Mouse (Mus musculus) heart, adult 2 months (tissue): Measurements from ENCODE around the gene Arid1a. TPM values are rescaled to one million over a fixed set of nuclear protein-coding genes. Genes with fewer than 3 reads are reported as not detected.

Experiments
- DNase-seq, 2 experiments: peaks; one replicate each; pipeline ENCODE4 v3.0.0; 2021
- H3K27ac ChIP-seq: fragments of 200-600 bp; 2 replicates; pipeline ENCODE4 v1.8.1; 2022
- H3K27me3 ChIP-seq: fragments of 200-500 bp; 2 replicates; pipeline ENCODE4 v1.6.1; 2012; ENCODE audit warnings: mild to moderate bottlenecking, low read length, inconsistent platforms, mixed read lengths; ENCODE audit not compliant: control insufficient read depth, insufficient read depth
- H3K36me3 ChIP-seq: fragments of 200-500 bp; 2 replicates; pipeline ENCODE4 v1.6.1; 2012; ENCODE audit warnings: low read length, inconsistent platforms; ENCODE audit not compliant: control insufficient read depth, insufficient read depth
- H3K4me1 ChIP-seq: fragments of 200-500 bp; 2 replicates; pipeline ENCODE4 v1.6.1; 2011; ENCODE audit warnings: low read length; ENCODE audit not compliant: control insufficient read depth, insufficient read depth
- H3K4me3 ChIP-seq: fragments of 200-600 bp; 2 replicates; pipeline ENCODE4 v1.8.1; 2022
- H3K79me2 ChIP-seq: fragments of 200-500 bp; replicated peaks from 2 replicates; pipeline ENCODE4 v1.6.1; 2012; ENCODE audit warnings: mild to moderate bottlenecking, inconsistent platforms, low read length, moderate library complexity, mixed read lengths; ENCODE audit not compliant: control insufficient read depth, insufficient read depth
- H3K9ac ChIP-seq: fragments of 200-500 bp; 2 replicates; pipeline ENCODE4 v1.6.1; 2012; ENCODE audit warnings: low read depth, mild to moderate bottlenecking, control low read depth, inconsistent platforms, low read length, mixed read lengths
- CTCF ChIP-seq: fragments of 200-600 bp; IDR thresholded peaks from 2 replicates; pipeline ENCODE4 v1.8.1; 2022; ENCODE audit warnings: antibody characterized with exemption, mild to moderate bottlenecking, moderate library complexity
- EP300 ChIP-seq: fragments of 200-500 bp; IDR thresholded peaks from 2 replicates; pipeline ENCODE4 v1.6.1; 2011; ENCODE audit warnings: low read depth, low read length, control low read depth; ENCODE audit not compliant: insufficient read depth
- POLR2A ChIP-seq: fragments of 200-500 bp; IDR thresholded peaks from 2 replicates; pipeline ENCODE4 v1.6.1; 2011; ENCODE audit warnings: mild to moderate bottlenecking, low read depth, low read length, control low read depth; ENCODE audit not compliant: insufficient read depth
- WGBS: fragments of 180-500 bp; shearing (Covaris S2); methylation state at CpG from one replicate; pipeline ENCODE4 v1.1.7; 2018; 5-methylcytosine and 5-hydroxymethylcytosine counted together
- intact Hi-C: fragments of 180-260 bp; cut with DNase I; formaldehyde crosslinking; loops from one replicate; pipeline ENCODE4 v1.15.1; 2025
- polyA plus RNA-seq: library from polyadenylated mRNA; depleted of rRNA; stranded (reverse); fragments of >200 nt; gene quantifications from 2 replicates; pipeline ENCODE4 v1.2.3, GENCODE M21; 2012
- total RNA-seq, 2 experiments: library from RNA; stranded (reverse); gene quantifications; 2 replicates each; pipeline ENCODE4 v1.2.3; 2021

Gene Arid1a
- total and polyA plus RNA-seq, 3 experiments, result 27.8 to 38.0 (median 34.2) TPM

- TF ChIP-seq CTCF (no peak), EP300 (no peak), POLR2A (no peak)
- intact Hi-C loops, result no loop called here
These were observed 91.5 kb downstream of the Arid1a start for GRCm38 (mm10) chr4:133665118-133665517.

GRCm38 (mm10) chr4:133662945-133663344 lies 93.6 kb downstream of the Arid1a start:
- Histone ChIP-seq H3K9ac (no peak overlapping the region), H3K27me3 (no peaks in the 10 kb centered on the region), H3K4me1 (peaks cover 11% of the 10 kb centered on the region), H3K27ac (no peak overlapping the region), H3K4me3 (no peak overlapping the region), H3K36me3 (no peaks in the 10 kb centered on the region; the same call in 1 of the 2 replicates), H3K79me2 (no peaks in the 10 kb centered on the region)
- 81% methylated on average over 8 of the region's 8 CpGs for WGBS
- DNase-seq, result no peak
- intact Hi-C loops, result no loop called here
- no peak for TF ChIP-seq CTCF
- TF ChIP-seq POLR2A, result no peak
- no peak for TF ChIP-seq EP300

More at GRCm38 (mm10) chr4:133665118-133665517, 91.5 kb downstream of the Arid1a start:
- no peaks in the 10 kb centered on the region; the same call in 1 of the 2 replicates for H3K36me3 ChIP-seq
- H3K27ac ChIP-seq, result no peak overlapping the region
- H3K4me1 ChIP-seq, result peaks cover 8% of the 10 kb centered on the region
- H3K79me2 ChIP-seq, result no peaks in the 10 kb centered on the region
- H3K27me3 ChIP-seq, result no peaks in the 10 kb centered on the region
- 76% methylated on average over 11 of the region's 11 CpGs for WGBS
- H3K9ac ChIP-seq, result no peak overlapping the region
- DNase-seq, result no peak
- H3K4me3 ChIP-seq, result no peak overlapping the region

- intact Hi-C loops, result no loop called here
- Histone ChIP-seq H3K27ac (no peak overlapping the region), H3K27me3 (no peaks in the 10 kb centered on the region), H3K9ac (no peak overlapping the region), H3K36me3 (no peaks in the 10 kb centered on the region; the same call in 1 of the 2 replicates), H3K79me2 (no peaks in the 10 kb centered on the region), H3K4me1 (peaks cover 11% of the 10 kb centered on the region), H3K4me3 (no peak overlapping the region)
- no peak for DNase-seq
- TF ChIP-seq POLR2A, result no peak
- no peak for TF ChIP-seq EP300
- no peak for TF ChIP-seq CTCF
- WGBS, result 78% methylated on average over 8 of the region's 8 CpGs
These were observed 94.1 kb downstream of the Arid1a start for GRCm38 (mm10) chr4:133662421-133662820.

- intact Hi-C loops, result no loop called here
- peak; percentile 84 to 89 for DNase-seq
- H3K27me3 ChIP-seq, result no peaks in the 10 kb centered on the region
- peak overlapping the region; percentile 47 for H3K4me3 ChIP-seq
- peaks cover 11% of the 10 kb centered on the region for H3K4me1 ChIP-seq
- peak overlapping the region; percentile 89 for H3K27ac ChIP-seq
- no peak for TF ChIP-seq CTCF
- peak; percentile 41 for TF ChIP-seq POLR2A
- 0 out of 2 replicates have a peak, but pooled peaks have one; percentile 12 for TF ChIP-seq EP300
- no peaks in the 10 kb centered on the region for H3K79me2 ChIP-seq
- H3K36me3 ChIP-seq, result no peaks in the 10 kb centered on the region; the same call in 1 of the 2 replicates
- WGBS, result 3% methylated on average over 10 of the region's 10 CpGs
- H3K9ac ChIP-seq, result peak overlapping the region; percentile 46
These were observed 96.1 kb downstream of the Arid1a start for GRCm38 (mm10) chr4:133660193-133661155.

GRCm38 (mm10) chr4:133659497-133660192 lies 96.9 kb downstream of the Arid1a start:
- Histone ChIP-seq H3K27me3 (no peaks in the 10 kb centered on the region), H3K9ac (peak overlapping the region; percentile 46), H3K79me2 (no peaks in the 10 kb centered on the region), H3K4me1 (peaks cover 11% of the 10 kb centered on the region), H3K36me3 (no peaks in the 10 kb centered on the region; the same call in 1 of the 2 replicates), H3K27ac (peak overlapping the region; percentile 89), H3K4me3 (peak overlapping the region; percentile 47)
- DNase-seq, result peak; percentile 77 to 82
- no peak for TF ChIP-seq POLR2A
- TF ChIP-seq CTCF, result no peak
- no peak for TF ChIP-seq EP300
- WGBS, result 9% methylated on average over 15 of the region's 15 CpGs
- intact Hi-C loops, result no loop called here
